Mouse (Mus musculus) hindbrain, postnatal 0 days (tissue): Measurements from ENCODE around the gene Mcoln3. TPM values are rescaled to one million over a fixed set of nuclear protein-coding genes. Genes with fewer than 3 reads are reported as not detected.
A peak's percentile ranks its signal among the peaks of the same experiment; 100 is the strongest.

ENCODE experiments used
- ATAC-seq: fragments of 200-750 bp; cut with Nextera tagmentation; 2 replicates; pipeline ENCODE4 v1.8.0; 2017; ENCODE audit warnings: mild to moderate bottlenecking, moderate TSS enrichment, moderate library complexity
- DNase-seq: peaks from one replicate; pipeline ENCODE4 v3.0.0-alpha.2; 2015; ENCODE audit warnings: low spot score
- H3K27ac ChIP-seq: fragments of 300-500 bp; sonication (generic); 2 replicates; pipeline ENCODE4 v1.5.1; 2014; ENCODE audit warnings: mild to moderate bottlenecking
- H3K27me3 ChIP-seq: fragments of 300-500 bp; sonication (generic); 2 replicates; pipeline ENCODE4 v1.6.1; 2014; ENCODE audit warnings: low read length, mixed read lengths; ENCODE audit not compliant: insufficient read depth
- H3K36me3 ChIP-seq: fragments of 300-500 bp; sonication (generic); 2 replicates; pipeline ENCODE4 v1.6.1; 2014; ENCODE audit warnings: low read length, mixed read lengths; ENCODE audit not compliant: insufficient read depth
- H3K4me1 ChIP-seq: fragments of 300-500 bp; sonication (generic); 2 replicates; pipeline ENCODE4 v1.6.1; 2014; ENCODE audit warnings: antibody characterized with exemption, low read length, mixed read lengths; ENCODE audit not compliant: insufficient read depth
- H3K4me2 ChIP-seq: fragments of 300-500 bp; sonication (generic); 2 replicates; pipeline ENCODE4 v1.6.1; 2014; ENCODE audit warnings: low read depth, mild to moderate bottlenecking, low read length, moderate library complexity, mixed read lengths
- H3K4me3 ChIP-seq: fragments of 300-500 bp; sonication (generic); 2 replicates; pipeline ENCODE4 v1.5.1; 2014; ENCODE audit warnings: low read length
- H3K9ac ChIP-seq: fragments of 300-500 bp; sonication (generic); replicated peaks from 2 replicates; pipeline ENCODE4 v1.6.1; 2014; ENCODE audit warnings: mild to moderate bottlenecking, low read length, moderate library complexity, mixed read lengths
- H3K9me3 ChIP-seq: fragments of 300-500 bp; sonication (generic); 2 replicates; pipeline ENCODE4 v1.6.1; 2016; ENCODE audit warnings: low read length, mixed read lengths
- CTCF ChIP-seq: IDR thresholded peaks from 2 replicates; pipeline ENCODE4 v1.5.1; 2016; ENCODE audit warnings: antibody characterized with exemption, control low read depth, low read depth
- WGBS: fragments of 180-500 bp; shearing (Covaris S2); extraction: QIAGEN DNeasy Blood & Tissue Kit; methylation state at CpG from one replicate; pipeline ENCODE4 v1.1.7; 2014; 5-methylcytosine and 5-hydroxymethylcytosine counted together
- polyA plus RNA-seq: library from polyadenylated mRNA; unstranded; fragments of >200 nt; fragmentation: Nextera tagmentation; extraction: Ambion mirVana; gene quantifications from 2 replicates; pipeline ENCODE4 v1.2.1, GENCODE M21; 2015
- total RNA-seq: library from RNA; depleted of rRNA; stranded (reverse); fragments of >200 nt; gene quantifications from 2 replicates; pipeline ENCODE4 v1.2.3, GENCODE M21; 2014

Gene Mcoln3
- total and polyA plus RNA-seq, 2 experiments from 2014 or later: 0.10 TPM; not detected in 1

GRCm38 (mm10) chr3:146097861-146098260, 19.4 kb upstream of the Mcoln3 start:
- Histone ChIP-seq H3K27ac (no peak overlapping the region), H3K27me3 (no peaks in the 10 kb centered on the region), H3K9ac (no peak overlapping the region), H3K4me2 (no peak overlapping the region), H3K9me3 (no peaks in the 10 kb centered on the region), H3K4me1 (no peaks in the 10 kb centered on the region), H3K4me3 (no peak overlapping the region), H3K36me3 (no peaks in the 10 kb centered on the region)
- TF ChIP-seq CTCF: no peak
- no peak for DNase-seq
- no peak for ATAC-seq
- 86% methylated on average over 4 of the region's 4 CpGs for WGBS

- ATAC-seq: no peak
- Histone ChIP-seq H3K4me1 (no peaks in the 10 kb centered on the region), H3K4me3 (no peak overlapping the region)
These were observed 17.3 kb upstream of the Mcoln3 start for GRCm38 (mm10) chr3:146099925-146100324.

GRCm38 (mm10) chr3:146102049-146102448, 15.2 kb upstream of the Mcoln3 start:
- H3K4me1 ChIP-seq: 0 out of 2 replicates have a peak, but pooled peaks cover under 1% of the 10 kb centered on the region
- H3K27me3 ChIP-seq: no peaks in the 10 kb centered on the region
- no peak overlapping the region for H3K27ac ChIP-seq
- whole genome bisulfite sequencing: 60% methylated on average over 6 of the region's 6 CpGs
- no peak overlapping the region for H3K4me2 ChIP-seq
- H3K36me3 ChIP-seq: no peaks in the 10 kb centered on the region
- H3K9me3 ChIP-seq: no peaks in the 10 kb centered on the region
- no peak overlapping the region for H3K9ac ChIP-seq
- no peak overlapping the region for H3K4me3 ChIP-seq
- DNase-seq (no peak), ATAC-seq (no peak)
- no peak; the same call in 1 of the 2 replicates for TF ChIP-seq CTCF

More at GRCm38 (mm10) chr3:146099925-146100324, 17.3 kb upstream of the Mcoln3 start:
- TF ChIP-seq CTCF: no peak
- Histone ChIP-seq H3K36me3 (no peaks in the 10 kb centered on the region), H3K4me2 (no peak overlapping the region), H3K9ac (no peak overlapping the region), H3K9me3 (no peaks in the 10 kb centered on the region), H3K27me3 (no peaks in the 10 kb centered on the region), H3K27ac (no peak overlapping the region)
- DNase-seq: no peak

GRCm38 (mm10) chr3:146107116-146107849, 10.0 kb upstream of the Mcoln3 start:
- H3K4me1 ChIP-seq: 0 out of 2 replicates have a peak, but pooled peaks cover 3% of the 10 kb centered on the region
- no peaks in the 10 kb centered on the region for H3K9me3 ChIP-seq
- no peaks in the 10 kb centered on the region for H3K36me3 ChIP-seq
- ATAC-seq (peak; percentile 83), DNase-seq (peak; percentile 67)
- H3K4me3 ChIP-seq: peak overlapping the region; percentile 43
- H3K27ac ChIP-seq: no peak overlapping the region
- peak overlapping the region; percentile 48 for H3K9ac ChIP-seq
- no peaks in the 10 kb centered on the region for H3K27me3 ChIP-seq
- peak; percentile 73 for TF ChIP-seq CTCF
- 4% methylated on average over 18 of the region's 18 CpGs for WGBS
- peak overlapping the region; percentile 94 for H3K4me2 ChIP-seq

GRCm38 (mm10) chr3:146107921-146108571, 9.2 kb upstream of the Mcoln3 start, which contains the start of gene Wdr63:
Wdr63 (minus strand) TSS chr3:146108130.
- DNase-seq (peak; percentile 93), ATAC-seq (peak; percentile 97)
- H3K9me3 ChIP-seq: no peaks in the 10 kb centered on the region
- H3K4me3 ChIP-seq: peak within 1 kb of the TSS; percentile 43
- no peaks in the 10 kb centered on the region for H3K27me3 ChIP-seq
- 0 out of 2 replicates have a peak, but pooled peaks cover 3% of the 10 kb centered on the region for H3K4me1 ChIP-seq
- H3K4me2 ChIP-seq: peak within 1 kb of the TSS; percentile 94
- 11% methylated on average over 18 of the region's 18 CpGs for WGBS
- H3K36me3 ChIP-seq: no peaks in the 10 kb centered on the region
- no peak for TF ChIP-seq CTCF
- H3K9ac ChIP-seq: peak within 1 kb of the TSS; percentile 48
- H3K27ac ChIP-seq: no peak within 1 kb of the TSS

GRCm38 (mm10) chr3:146108945-146109344, 8.3 kb upstream of the Mcoln3 start:
- no peaks in the 10 kb centered on the region for H3K27me3 ChIP-seq
- no peak for TF ChIP-seq CTCF
- no peak for ATAC-seq
- H3K9me3 ChIP-seq: no peaks in the 10 kb centered on the region
- no peak overlapping the region for H3K9ac ChIP-seq
- 55% methylated on average over 2 of the region's 2 CpGs for WGBS
- H3K4me3 ChIP-seq: no peak overlapping the region
- no peak overlapping the region for H3K27ac ChIP-seq
- no peak for DNase-seq
- no peak overlapping the region for H3K4me2 ChIP-seq
- 0 out of 2 replicates have a peak, but pooled peaks cover 3% of the 10 kb centered on the region for H3K4me1 ChIP-seq
- H3K36me3 ChIP-seq: no peaks in the 10 kb centered on the region
